Mouse (Mus musculus) hindbrain, embryonic 11.5 days (tissue): ENCODE measurements at regions not wholly inside any gene's neighbourhood (a gene's known extent, or its start where the extent isn't known, plus 50 kb on each side); places are given as distances from the start of the nearest gene placed in this dataset.
"Not testable (repeated sequence)": the region's sequence is repeated elsewhere in the genome, so short reads cannot be mapped to it uniquely, and the experiment has no call there.

Experiments
- ATAC-seq: fragments of 200-750 bp; cut with Nextera tagmentation; 2 replicates; pipeline ENCODE4 v1.8.0; 2017; ENCODE audit warnings: mild to moderate bottlenecking, moderate TSS enrichment, moderate library complexity; ENCODE audit not compliant: low FRiP score
- DNase-seq: peaks from one replicate; pipeline ENCODE4 v3.0.0-alpha.2; 2015; ENCODE audit warnings: low spot score
- H3K27ac ChIP-seq: fragments of 300-500 bp; sonication (generic); 2 replicates; pipeline ENCODE4 v1.5.1; 2014; ENCODE audit warnings: mild to moderate bottlenecking, low read depth, low read length
- H3K27me3 ChIP-seq: fragments of 300-500 bp; sonication (generic); 2 replicates; pipeline ENCODE4 v1.6.1; 2014; ENCODE audit warnings: mild to moderate bottlenecking, low read length, moderate library complexity, mixed read lengths; ENCODE audit not compliant: control insufficient read depth, insufficient read depth
- H3K36me3 ChIP-seq: fragments of 300-500 bp; sonication (generic); 2 replicates; pipeline ENCODE4 v1.6.1; 2014; ENCODE audit warnings: mild to moderate bottlenecking, low read length, moderate library complexity, mixed read lengths; ENCODE audit not compliant: control insufficient read depth, insufficient read depth
- H3K4me1 ChIP-seq: fragments of 300-500 bp; sonication (generic); replicated peaks from 2 replicates; pipeline ENCODE4 v1.6.1; 2014; ENCODE audit warnings: low read length, mixed read lengths; ENCODE audit not compliant: control insufficient read depth, insufficient read depth
- H3K4me2 ChIP-seq: fragments of 300-500 bp; sonication (generic); replicated peaks from 2 replicates; pipeline ENCODE4 v1.6.1; 2014; ENCODE audit warnings: mild to moderate bottlenecking, low read depth, low read length
- H3K4me3 ChIP-seq: fragments of 300-500 bp; sonication (generic); 2 replicates; pipeline ENCODE4 v1.5.1; 2014; ENCODE audit warnings: low read depth, low read length
- H3K9ac ChIP-seq: fragments of 300-500 bp; sonication (generic); 2 replicates; pipeline ENCODE4 v1.6.1; 2014; ENCODE audit warnings: low read depth, low read length
- H3K9me3 ChIP-seq: fragments of 300-500 bp; sonication (generic); 2 replicates; pipeline ENCODE4 v1.6.1; 2016; ENCODE audit warnings: low read length; ENCODE audit not compliant: control insufficient read depth
- WGBS: fragments of 180-500 bp; shearing (Covaris S2); extraction: QIAGEN DNeasy Blood & Tissue Kit; methylation state at CpG from one replicate; pipeline ENCODE4 v1.1.7; 2014; 5-methylcytosine and 5-hydroxymethylcytosine counted together

DNA sequence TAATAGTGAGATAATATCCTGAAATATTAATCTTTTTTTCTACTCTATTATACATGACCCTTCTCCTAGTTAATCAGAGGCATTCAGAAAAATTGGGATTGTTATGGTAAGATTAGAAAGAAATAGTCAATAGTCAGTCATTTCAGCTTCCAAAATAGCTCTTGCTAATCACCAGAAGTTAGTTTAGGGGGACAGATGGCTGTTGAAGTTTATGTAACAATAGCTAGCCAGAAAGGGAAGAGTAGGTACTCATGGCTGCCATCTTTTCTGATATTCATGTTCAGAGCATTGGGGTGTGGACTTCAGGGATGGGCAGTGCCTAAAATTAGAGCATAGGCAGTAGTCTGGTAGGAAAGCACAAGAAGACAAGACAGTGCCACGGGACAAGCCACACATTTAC, 306.8 kb upstream of the Ercc4 start:
- WGBS: 84% methylated on average over 1 of the region's 1 CpGs
- Histone ChIP-seq H3K4me1 (no peaks in the 10 kb centered on the region), H3K27me3 (no peaks in the 10 kb centered on the region), H3K9me3 (no peaks in the 10 kb centered on the region), H3K9ac (no peak overlapping the region), H3K4me2 (no peak overlapping the region), H3K4me3 (no peak overlapping the region), H3K27ac (no peak overlapping the region), H3K36me3 (no peaks in the 10 kb centered on the region)
- DNase-seq: no peak
- ATAC-seq: no peak

DNA sequence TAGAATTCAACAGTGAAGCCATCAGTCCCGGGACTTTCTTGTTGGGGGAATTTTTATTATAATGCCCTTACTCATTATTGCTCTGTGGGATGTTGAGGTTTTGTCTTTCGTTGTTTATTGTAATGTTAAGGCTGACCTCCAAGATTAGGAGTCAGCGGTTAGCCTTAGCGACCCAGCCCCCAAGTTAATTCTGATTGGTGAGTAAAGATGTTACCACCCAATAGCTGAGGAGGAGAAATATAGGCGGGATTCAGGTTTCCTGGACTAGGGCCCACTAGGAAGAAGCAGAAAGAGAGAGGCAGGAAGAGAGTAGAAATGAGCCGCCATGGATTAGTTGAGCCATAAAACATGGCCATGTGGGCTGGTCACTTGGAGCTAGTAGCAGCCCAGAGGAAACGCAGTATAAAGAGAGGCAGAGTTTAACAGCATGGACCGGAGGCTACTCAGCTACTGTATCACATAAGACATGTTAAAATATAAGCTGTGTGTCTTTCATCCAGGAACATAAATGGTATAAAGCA, 302.1 kb upstream of the Ercc4 start:
- WGBS: 55% methylated on average over 8 of the region's 8 CpGs
- ATAC-seq (no peak), DNase-seq (no peak)
- no peak overlapping the region for H3K9ac ChIP-seq
- H3K27me3 ChIP-seq: no peaks in the 10 kb centered on the region
- H3K4me2 ChIP-seq: no peak overlapping the region
- H3K9me3 ChIP-seq: no peaks in the 10 kb centered on the region
- H3K4me3 ChIP-seq: no peak overlapping the region
- no peaks in the 10 kb centered on the region for H3K4me1 ChIP-seq
- no peak overlapping the region for H3K27ac ChIP-seq
- H3K36me3 ChIP-seq: no peaks in the 10 kb centered on the region

DNA sequence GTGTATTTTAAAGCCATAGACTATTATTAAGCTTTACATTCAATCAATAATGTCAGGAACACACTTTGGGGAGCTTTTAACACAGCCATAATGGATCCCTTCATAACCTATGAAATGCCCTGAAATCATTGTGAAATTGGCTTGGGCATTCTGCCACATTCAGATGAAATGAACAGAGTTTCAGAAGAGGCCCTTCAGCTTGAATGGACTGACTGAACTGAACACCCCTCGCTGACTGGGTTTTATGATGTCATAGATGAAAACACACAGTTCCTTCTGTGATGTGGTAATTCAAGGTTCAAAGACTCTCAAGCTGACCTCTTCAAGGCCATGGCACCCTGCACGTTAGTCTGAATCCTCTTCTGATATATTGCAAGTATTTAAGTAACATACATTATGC, 298.4 kb upstream of the Ercc4 start:
- Histone ChIP-seq H3K27ac (no peak overlapping the region), H3K4me2 (no peak overlapping the region), H3K4me1 (no peaks in the 10 kb centered on the region), H3K9me3 (no peaks in the 10 kb centered on the region), H3K36me3 (no peaks in the 10 kb centered on the region), H3K9ac (no peak overlapping the region), H3K27me3 (no peaks in the 10 kb centered on the region), H3K4me3 (no peak overlapping the region)
- no peak for DNase-seq
- WGBS: 78% methylated on average over 2 of the region's 2 CpGs
- ATAC-seq: no peak

DNA sequence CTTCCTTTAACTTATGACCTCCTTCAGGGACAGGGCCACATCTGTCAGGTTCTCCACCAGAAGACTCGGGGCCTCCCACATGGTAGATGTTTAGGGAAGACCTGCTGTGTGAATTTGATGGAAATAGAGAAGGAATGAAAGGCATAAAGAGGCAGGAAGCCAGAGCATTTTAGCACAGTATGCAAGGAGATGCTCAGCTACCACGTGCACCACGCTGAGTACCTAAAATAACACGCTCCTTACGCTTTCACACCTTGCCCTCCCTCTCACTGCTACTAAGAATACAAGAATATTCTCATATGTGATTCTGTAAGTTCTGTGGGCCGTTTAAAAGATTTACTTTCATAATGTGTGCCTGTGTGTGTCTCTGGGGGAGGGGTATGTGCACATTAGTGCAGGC, 284.8 kb upstream of the Ercc4 start:
- DNase-seq (no peak), ATAC-seq (no peak)
- no peak overlapping the region for H3K4me3 ChIP-seq
- H3K4me2 ChIP-seq: no peak overlapping the region
- H3K4me1 ChIP-seq: no peaks in the 10 kb centered on the region
- H3K9me3 ChIP-seq: no peaks in the 10 kb centered on the region
- H3K9ac ChIP-seq: no peak overlapping the region
- no peaks in the 10 kb centered on the region for H3K36me3 ChIP-seq
- WGBS: 84% methylated on average over 6 of the region's 6 CpGs
- H3K27ac ChIP-seq: no peak overlapping the region
- H3K27me3 ChIP-seq: no peaks in the 10 kb centered on the region

DNA sequence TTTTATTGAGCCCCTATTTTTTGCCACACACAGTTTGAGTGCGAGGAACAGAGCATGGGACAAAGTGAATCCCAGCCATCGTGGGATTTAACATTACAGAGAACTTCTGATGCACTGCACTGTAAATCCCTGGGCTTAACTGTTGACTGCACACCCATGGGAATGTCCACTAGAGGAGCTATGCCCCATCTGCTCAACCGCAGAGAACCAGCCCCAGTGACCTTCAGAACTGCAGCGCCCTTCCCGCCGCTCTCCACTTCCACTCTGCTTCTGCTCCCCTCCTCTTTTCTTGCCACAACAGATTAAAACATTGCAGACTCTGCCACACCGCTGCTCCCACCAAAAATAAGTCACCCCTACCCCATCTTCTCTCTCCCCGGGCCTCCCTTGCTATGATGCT, 283.3 kb upstream of the Ercc4 start:
- H3K4me2 ChIP-seq: no peak overlapping the region
- H3K27ac ChIP-seq: no peak overlapping the region
- no peaks in the 10 kb centered on the region for H3K36me3 ChIP-seq
- H3K27me3 ChIP-seq: no peaks in the 10 kb centered on the region
- H3K4me1 ChIP-seq: no peaks in the 10 kb centered on the region
- no peaks in the 10 kb centered on the region for H3K9me3 ChIP-seq
- H3K9ac ChIP-seq: no peak overlapping the region
- no peak overlapping the region for H3K4me3 ChIP-seq
- ATAC-seq: no peak
- 58% methylated on average over 8 of the region's 8 CpGs for WGBS
- DNase-seq: no peak

DNA sequence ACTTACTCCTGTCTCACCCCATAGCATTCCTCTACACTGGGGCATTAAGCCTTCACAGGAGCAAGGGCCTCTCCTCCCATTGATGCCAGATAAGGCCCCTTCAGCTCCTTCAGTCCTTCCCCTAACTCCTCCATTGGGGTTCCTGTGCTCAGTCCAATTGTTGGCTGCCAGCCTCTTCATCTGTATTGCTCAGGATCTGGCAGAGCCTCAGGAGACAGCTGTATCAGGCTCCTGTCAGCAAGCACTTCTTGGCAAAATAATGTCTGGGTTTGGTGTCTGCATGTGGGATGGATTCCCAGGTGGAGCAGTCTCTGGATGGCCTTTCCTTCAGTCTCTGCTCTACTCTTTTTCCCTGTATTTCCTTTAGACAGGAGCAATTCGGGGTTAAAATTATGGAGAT, 278.2 kb upstream of the Ercc4 start:
- H3K4me3 ChIP-seq, H3K9me3 ChIP-seq, H3K4me1 ChIP-seq, DNase-seq, H3K9ac ChIP-seq, H3K36me3 ChIP-seq, ATAC-seq, H3K27ac ChIP-seq, H3K27me3 ChIP-seq, H3K4me2 ChIP-seq: not testable (repeated sequence)
- WGBS: 61% methylated on average over 1 of the region's 1 CpGs

DNA sequence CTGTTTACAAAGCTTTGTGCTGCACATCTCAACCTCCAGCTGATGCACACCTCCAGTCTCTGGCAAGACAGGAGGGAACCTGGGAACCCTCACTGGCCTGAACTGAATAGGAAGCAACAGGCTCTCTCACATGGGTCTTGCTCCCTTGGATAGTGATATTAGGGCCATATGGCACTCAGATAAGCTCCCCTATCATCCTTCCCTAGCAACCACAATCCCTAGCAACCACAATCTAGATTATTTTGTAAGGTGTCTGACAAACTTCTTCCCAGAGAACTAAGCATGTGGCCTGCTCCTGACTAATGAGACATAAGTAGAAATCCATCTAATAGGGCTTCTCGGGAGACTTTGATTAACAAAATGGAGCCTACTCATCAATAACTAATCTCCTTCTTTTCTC, 253.1 kb upstream of the Ercc4 start:
- no peak overlapping the region for H3K4me2 ChIP-seq
- DNase-seq: no peak
- H3K27ac ChIP-seq: no peak overlapping the region
- H3K9me3 ChIP-seq: no peaks in the 10 kb centered on the region
- no peaks in the 10 kb centered on the region for H3K27me3 ChIP-seq
- ATAC-seq: no peak
- H3K9ac ChIP-seq: no peak overlapping the region
- no peaks in the 10 kb centered on the region for H3K4me1 ChIP-seq
- H3K36me3 ChIP-seq: no peaks in the 10 kb centered on the region
- 91% methylated on average over 1 of the region's 1 CpGs for WGBS
- H3K4me3 ChIP-seq: no peak overlapping the region

DNA sequence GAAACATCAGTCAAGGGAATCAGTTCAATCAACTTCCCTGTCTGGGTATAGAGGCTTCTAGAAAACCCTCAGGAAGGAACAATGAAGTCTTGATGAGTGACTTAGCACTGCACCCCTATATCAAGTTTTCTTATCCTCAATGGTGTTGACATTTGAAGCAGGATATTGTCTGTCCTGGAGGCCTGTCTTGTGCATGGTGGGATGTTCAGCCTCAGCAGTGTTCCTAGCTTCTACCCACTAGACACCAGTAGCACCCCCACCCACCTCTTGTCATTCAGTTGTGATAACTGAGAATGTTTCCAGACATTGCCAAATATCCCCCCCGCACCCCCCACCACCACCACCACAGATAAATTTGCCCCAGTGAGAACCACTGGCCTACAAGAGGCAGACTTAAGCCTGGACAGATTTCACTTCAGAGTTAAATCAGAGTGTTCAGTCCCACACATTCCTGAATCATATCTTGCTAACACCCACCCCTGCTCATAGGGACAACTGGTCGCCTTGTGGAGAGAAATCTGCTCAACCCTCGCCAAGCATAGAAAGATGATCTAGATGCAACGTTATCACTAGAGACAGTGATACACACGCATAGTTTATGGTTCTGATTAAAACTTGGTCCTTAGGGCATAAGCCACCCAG, 249.6 kb upstream of the Ercc4 start:
- DNase-seq (no peak), ATAC-seq (no peak)
- no peaks in the 10 kb centered on the region for H3K27me3 ChIP-seq
- no peaks in the 10 kb centered on the region for H3K9me3 ChIP-seq
- H3K4me1 ChIP-seq: no peaks in the 10 kb centered on the region
- H3K4me2 ChIP-seq: no peak overlapping the region
- no peak overlapping the region for H3K4me3 ChIP-seq
- H3K36me3 ChIP-seq: no peaks in the 10 kb centered on the region
- H3K27ac ChIP-seq: no peak overlapping the region
- 94% methylated on average over 5 of the region's 5 CpGs for WGBS
- no peak overlapping the region for H3K9ac ChIP-seq

DNA sequence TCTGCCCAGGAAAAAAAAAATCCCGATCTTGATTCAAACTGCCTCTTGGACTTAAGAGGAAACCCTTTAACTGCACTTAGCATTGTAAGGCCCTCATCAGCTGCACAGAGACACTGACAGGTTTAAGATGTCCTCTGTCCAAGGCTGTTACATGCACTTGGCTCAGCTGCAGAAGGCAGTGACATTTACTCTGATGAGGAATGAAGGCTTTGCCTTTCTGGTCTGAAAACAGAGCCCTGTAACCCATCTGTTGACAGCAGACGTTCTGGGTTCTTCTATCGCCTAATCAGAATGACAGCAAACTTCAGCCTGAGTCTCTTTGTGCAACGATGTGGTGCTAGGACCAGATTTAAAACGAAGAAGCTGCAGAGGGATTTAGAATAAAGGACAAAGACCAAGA, 246.9 kb upstream of the Ercc4 start:
- Histone ChIP-seq H3K9ac (no peak overlapping the region), H3K36me3 (no peaks in the 10 kb centered on the region), H3K9me3 (no peaks in the 10 kb centered on the region), H3K4me1 (no peaks in the 10 kb centered on the region), H3K4me2 (no peak overlapping the region), H3K27ac (no peak overlapping the region), H3K27me3 (no peaks in the 10 kb centered on the region), H3K4me3 (no peak overlapping the region)
- 88% methylated on average over 5 of the region's 5 CpGs for WGBS
- ATAC-seq: no peak
- DNase-seq: no peak
